Mouse (Mus musculus) spleen, adult 2 months (tissue): ENCODE measurements around the gene Arhgef7. TPM values are rescaled to one million over a fixed set of nuclear protein-coding genes. Genes with fewer than 3 reads are reported as not detected.

Experiments
- DNase-seq, 2 experiments: peaks; one replicate each; pipeline versions ENCODE4 v3.0.0 to v3.0.0-alpha.2; 2012 to 2021; ENCODE audit warnings: low spot score in 2 of 2, low read depth in 1 of 2
- H3K27ac ChIP-seq: fragments of 200-500 bp; 2 replicates; pipeline ENCODE4 v1.5.1; 2012; ENCODE audit warnings: low read length, inconsistent platforms; ENCODE audit not compliant: insufficient read depth
- H3K27me3 ChIP-seq: fragments of 200-500 bp; 2 replicates; pipeline ENCODE4 v1.6.1; 2012; ENCODE audit warnings: mild to moderate bottlenecking, moderate library complexity, low read length, inconsistent platforms; ENCODE audit not compliant: control insufficient read depth, insufficient read depth
- H3K36me3 ChIP-seq: fragments of 200-500 bp; 2 replicates; pipeline ENCODE4 v1.6.1; 2012; ENCODE audit warnings: mild to moderate bottlenecking, low read length, inconsistent platforms; ENCODE audit not compliant: control insufficient read depth, insufficient read depth
- H3K4me1 ChIP-seq: fragments of 200-500 bp; 2 replicates; pipeline ENCODE4 v1.6.1; 2011; ENCODE audit warnings: inconsistent platforms; ENCODE audit not compliant: control insufficient read depth, insufficient read depth, insufficient read length
- H3K4me3 ChIP-seq: fragments of 200-500 bp; 2 replicates; pipeline ENCODE4 v1.5.1; 2011; ENCODE audit warnings: mild to moderate bottlenecking, inconsistent platforms; ENCODE audit not compliant: insufficient read depth, insufficient read length; ENCODE audit errors: extremely low read depth
- CTCF ChIP-seq: fragments of 200-500 bp; IDR thresholded peaks from 2 replicates; pipeline ENCODE4 v1.5.1; 2011; ENCODE audit warnings: mild to moderate bottlenecking, inconsistent platforms; ENCODE audit not compliant: insufficient read depth, insufficient read length, insufficient replicate concordance; ENCODE audit errors: extremely low read depth
- POLR2A ChIP-seq: fragments of 200-500 bp; IDR thresholded peaks from 2 replicates; pipeline ENCODE4 v1.6.1; 2011; ENCODE audit warnings: low read depth, low read length, inconsistent platforms
- WGBS: fragments of 180-500 bp; shearing (Covaris S2); methylation state at CpG from one replicate; pipeline ENCODE4 v1.1.7; 2018; 5-methylcytosine and 5-hydroxymethylcytosine counted together
- polyA plus RNA-seq: library from polyadenylated mRNA; depleted of rRNA; stranded (reverse); fragments of >200 nt; gene quantifications from 2 replicates; pipeline ENCODE4 v1.2.3, GENCODE M21; 2012; rRNA removed

Arhgef7 gene
- 20.3 and 21.9 TPM in 2 replicates for polyA plus RNA-seq

GRCm38 (mm10) chr8:11727651-11728481 lies at the start of gene Arhgef7:
Arhgef7 (plus strand) TSS chr8:11727721.
- no peaks in the 10 kb centered on the region for H3K4me1 ChIP-seq
- 1% methylated on average over 100 of the region's 127 CpGs for WGBS
- TF ChIP-seq CTCF (no peak), POLR2A (no peak)
- DNase-seq: no peak
- H3K27ac ChIP-seq: no peak within 1 kb of the TSS
- H3K4me3 ChIP-seq: no peak within 1 kb of the TSS
- H3K27me3 ChIP-seq: peaks cover 4% of the 10 kb centered on the region
- no peaks in the 10 kb centered on the region for H3K36me3 ChIP-seq

DNA sequence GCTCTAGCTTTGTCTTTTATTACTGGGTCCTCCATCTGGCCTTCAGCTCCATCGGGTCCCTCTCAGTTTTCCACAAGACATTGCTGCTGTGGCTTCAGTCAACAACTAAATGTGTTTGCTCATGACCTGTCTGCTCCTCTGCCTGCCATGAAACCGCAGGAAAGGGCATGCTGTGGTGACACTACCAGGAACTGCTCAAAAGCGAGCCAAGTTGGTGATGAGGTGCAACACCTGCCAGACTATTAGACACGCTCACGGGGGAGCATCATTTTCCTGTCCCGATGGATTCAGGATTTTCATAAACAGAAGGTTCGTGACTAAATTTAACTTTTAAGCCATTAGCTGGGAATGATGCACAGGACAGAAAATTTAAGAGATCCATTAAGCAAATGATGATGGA lies 43.0 kb upstream of the Arhgef7 start:
- no peaks in the 10 kb centered on the region for H3K4me1 ChIP-seq
- no peaks in the 10 kb centered on the region for H3K36me3 ChIP-seq
- no peak for DNase-seq
- no peak overlapping the region for H3K4me3 ChIP-seq
- no peaks in the 10 kb centered on the region; the same call in 1 of the 2 replicates for H3K27me3 ChIP-seq
- no peak for TF ChIP-seq POLR2A
- no peak for TF ChIP-seq CTCF
- 86% methylated on average over 7 of the region's 7 CpGs for WGBS
- no peak overlapping the region for H3K27ac ChIP-seq

GRCm38 (mm10) chr8:11687251-11687650 lies 40.3 kb upstream of the Arhgef7 start:
- Histone ChIP-seq H3K27me3 (peaks cover 1% of the 10 kb centered on the region; the same call in 1 of the 2 replicates), H3K36me3 (no peaks in the 10 kb centered on the region), H3K4me3 (no peak overlapping the region), H3K27ac (no peak overlapping the region), H3K4me1 (no peaks in the 10 kb centered on the region)
- 91% methylated on average over 5 of the region's 5 CpGs for WGBS
- no peak for DNase-seq
- TF ChIP-seq POLR2A: no peak
- TF ChIP-seq CTCF: no peak

- peaks cover 1% of the 10 kb centered on the region; the same call in 1 of the 2 replicates for H3K27me3 ChIP-seq
- DNase-seq: no peak
- H3K4me3 ChIP-seq: no peak overlapping the region
- WGBS: 82% methylated on average over 7 of the region's 7 CpGs
- no peak for TF ChIP-seq CTCF
- no peak for TF ChIP-seq POLR2A
- no peaks in the 10 kb centered on the region for H3K36me3 ChIP-seq
- no peaks in the 10 kb centered on the region for H3K4me1 ChIP-seq
- no peak overlapping the region for H3K27ac ChIP-seq
These were observed 37.6 kb upstream of the Arhgef7 start for GRCm38 (mm10) chr8:11689945-11690344.

- 91% methylated on average over 6 of the region's 6 CpGs for WGBS
- no peak for DNase-seq
- no peak for TF ChIP-seq CTCF
- H3K36me3 ChIP-seq: no peaks in the 10 kb centered on the region
- H3K4me3 ChIP-seq: no peak overlapping the region
- H3K27ac ChIP-seq: no peak overlapping the region
- H3K4me1 ChIP-seq: no peaks in the 10 kb centered on the region
- H3K27me3 ChIP-seq: peaks cover 1% of the 10 kb centered on the region; the same call in 1 of the 2 replicates
These were observed 36.2 kb upstream of the Arhgef7 start for GRCm38 (mm10) chr8:11691284-11691683.

GRCm38 (mm10) chr8:11691761-11692160 lies 35.8 kb upstream of the Arhgef7 start:
- H3K27ac ChIP-seq: no peak overlapping the region
- peaks cover 1% of the 10 kb centered on the region; the same call in 1 of the 2 replicates for H3K27me3 ChIP-seq
- DNase-seq: no peak
- TF ChIP-seq POLR2A (no peak), CTCF (no peak)
- H3K4me1 ChIP-seq: no peaks in the 10 kb centered on the region
- no peak overlapping the region for H3K4me3 ChIP-seq
- 85% methylated on average over 6 of the region's 6 CpGs for WGBS
- no peaks in the 10 kb centered on the region for H3K36me3 ChIP-seq

GRCm38 (mm10) chr8:11692455-11692854 lies 35.1 kb upstream of the Arhgef7 start:
- 78% methylated on average over 1 of the region's 1 CpGs for WGBS
- no peak overlapping the region for H3K27ac ChIP-seq
- no peaks in the 10 kb centered on the region for H3K4me1 ChIP-seq
- peaks cover 1% of the 10 kb centered on the region; the same call in 1 of the 2 replicates for H3K27me3 ChIP-seq
- TF ChIP-seq POLR2A (no peak), CTCF (no peak)
- no peaks in the 10 kb centered on the region for H3K36me3 ChIP-seq
- DNase-seq: no peak
- no peak overlapping the region for H3K4me3 ChIP-seq
